Mouse (Mus musculus): Measurements from ENCODE around the gene Mxd3. TPM values are rescaled to one million over a fixed set of nuclear protein-coding genes. Genes with fewer than 3 reads are reported as not detected.

Gene Mxd3
- polyA plus RNA-seq, 1 experiment from 2014 or later = 40.9 TPM

DNA sequence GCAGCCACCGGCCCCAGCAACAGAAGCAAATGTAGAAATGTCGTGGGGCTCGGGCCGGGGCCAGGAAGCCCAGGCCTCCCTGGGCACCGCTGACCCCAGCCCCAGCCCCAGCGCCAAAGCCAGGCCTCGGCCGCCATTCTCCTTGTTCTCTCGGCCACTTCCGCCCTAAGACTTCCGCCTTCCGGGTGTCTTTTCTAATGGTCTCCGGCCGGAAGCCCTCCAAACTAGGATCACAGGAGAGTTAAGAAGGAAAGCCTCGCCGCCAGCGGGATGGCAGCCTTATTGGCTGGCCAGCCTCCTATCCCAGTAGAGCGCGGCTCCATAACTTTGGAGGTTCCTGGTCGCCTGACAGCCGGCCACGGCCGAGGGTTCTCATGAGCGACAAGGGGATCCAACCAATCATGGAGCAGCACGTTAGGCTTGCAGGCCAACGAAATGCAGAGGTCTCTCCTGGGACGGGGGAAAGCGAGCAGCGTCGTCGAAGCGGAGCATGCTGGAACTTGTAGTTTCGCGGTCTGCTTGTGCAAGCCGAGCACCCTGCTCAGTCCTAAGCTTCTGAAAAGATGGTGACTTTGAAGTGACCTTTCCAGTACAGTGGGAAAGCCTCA lies 32.9 kb upstream of the Mxd3 start, which contains the start of gene Lman2:
TSS of gene Lman2 (minus strand) at position 331 of the 608 bp plus-strand sequence.
- peak; percentile 98 for ATAC-seq (ENCODE audit: insufficient number of reproducible peaks, low FRiP score, low TSS enrichment, low read depth)
- Histone ChIP-seq H3K9me3 (replicated peaks) (no peaks in the 10 kb centered on the region), H3K9ac (peak within 1 kb of the TSS; percentile 91), H3K36me3 (peaks cover 31% of the 10 kb centered on the region), H3K27ac (replicated peaks) (peak within 1 kb of the TSS; percentile 97), H3K27me3 (0 out of 2 replicates have a peak, but pooled peaks cover 7% of the 10 kb centered on the region), H3K4me2 (replicated peaks) (peak within 1 kb of the TSS; percentile 67), H3K4me1 (peaks cover 18% of the 10 kb centered on the region), H3K4me3 (replicated peaks) (peak within 1 kb of the TSS; percentile 99)
- WGBS = under 1% methylated on average over 35 of the region's 35 CpGs

- H3K4me2 ChIP-seq (replicated peaks) = peak overlapping the region; percentile 67
- H3K4me3 ChIP-seq (replicated peaks) = peak overlapping the region; percentile 99
- WGBS = 1% methylated on average over 32 of the region's 32 CpGs
- no peaks in the 10 kb centered on the region for H3K9me3 ChIP-seq (replicated peaks)
- H3K4me1 ChIP-seq = peaks cover 18% of the 10 kb centered on the region
- ATAC-seq (ENCODE audit: insufficient number of reproducible peaks, low FRiP score, low TSS enrichment, low read depth) = peak; percentile 17; the same call in 1 of the 2 replicates
- 0 out of 2 replicates have a peak, but pooled peaks cover 7% of the 10 kb centered on the region for H3K27me3 ChIP-seq
- H3K9ac ChIP-seq = peak overlapping the region; percentile 91
- peak overlapping the region; percentile 97 for H3K27ac ChIP-seq (replicated peaks)
- H3K36me3 ChIP-seq = peaks cover 36% of the 10 kb centered on the region
Observed at GRCm38 (mm10) chr13:55361974-55362452, 32.4 kb upstream of the Mxd3 start.

- peak overlapping the region; percentile 99 for H3K4me3 ChIP-seq (replicated peaks)
- H3K36me3 ChIP-seq = peaks cover 40% of the 10 kb centered on the region
- H3K9ac ChIP-seq = peak overlapping the region; percentile 2; the same call in 1 of the 2 replicates
- no peaks in the 10 kb centered on the region for H3K9me3 ChIP-seq (replicated peaks)
- H3K4me1 ChIP-seq = peaks cover 18% of the 10 kb centered on the region
- H3K27ac ChIP-seq (replicated peaks) = no peak overlapping the region
- H3K4me2 ChIP-seq (replicated peaks) = peak overlapping the region; percentile 67
- no peak for ATAC-seq (ENCODE audit: insufficient number of reproducible peaks, low FRiP score, low TSS enrichment, low read depth)
- H3K27me3 ChIP-seq = 0 out of 2 replicates have a peak, but pooled peaks cover 7% of the 10 kb centered on the region
Observed at GRCm38 (mm10) chr13:55361145-55361544, 31.5 kb upstream of the Mxd3 start.

DNA sequence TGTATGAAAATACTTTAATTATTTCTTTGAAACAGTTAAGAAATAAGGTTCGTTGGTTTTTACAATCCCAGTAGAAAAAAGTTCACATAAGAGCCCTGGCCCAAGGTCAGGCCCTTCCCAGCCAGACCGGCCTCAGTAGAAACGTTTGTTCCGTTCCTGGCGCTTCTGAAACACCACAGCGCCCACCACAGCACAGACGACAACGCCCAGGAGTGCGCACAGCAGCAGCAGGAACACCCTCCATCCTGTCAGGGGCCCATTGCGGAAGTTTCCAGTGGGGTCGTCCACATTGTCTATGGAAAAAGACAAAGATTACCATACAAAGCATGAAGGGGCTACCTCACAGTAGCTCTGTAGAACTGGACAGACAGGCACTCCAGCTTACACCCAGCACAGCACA lies 17.1 kb upstream of the Mxd3 start:
- WGBS = 88% methylated on average over 11 of the region's 11 CpGs
- Histone ChIP-seq H3K9me3 (replicated peaks) (no peaks in the 10 kb centered on the region), H3K4me1 (no peaks in the 10 kb centered on the region), H3K9ac (no peak overlapping the region), H3K4me2 (replicated peaks) (no peak overlapping the region), H3K4me3 (replicated peaks) (no peak overlapping the region), H3K36me3 (peaks cover 79% of the 10 kb centered on the region), H3K27ac (replicated peaks) (no peak overlapping the region), H3K27me3 (no peaks in the 10 kb centered on the region)
- ATAC-seq (ENCODE audit: insufficient number of reproducible peaks, low FRiP score, low TSS enrichment, low read depth) = no peak

DNA sequence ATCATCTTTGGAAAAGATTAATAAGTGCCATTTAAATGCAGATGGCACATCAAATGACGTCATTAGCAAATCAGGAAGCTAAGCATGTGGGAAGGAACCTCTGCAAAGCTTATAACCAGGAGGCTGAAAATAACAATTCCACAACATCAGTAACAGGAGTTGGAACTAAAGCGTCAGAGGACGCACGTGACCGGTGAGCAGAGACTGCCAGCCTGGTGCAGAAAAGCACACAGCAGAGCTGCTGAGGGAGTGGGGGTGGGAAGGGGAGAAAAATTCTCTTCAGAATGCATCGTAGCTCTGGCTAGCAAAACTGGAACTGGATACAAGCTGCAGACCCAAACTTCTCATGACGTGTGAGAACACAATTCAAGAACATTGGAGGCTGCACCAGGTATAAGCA lies 14.7 kb upstream of the Mxd3 start:
- Histone ChIP-seq H3K27ac (replicated peaks) (no peak overlapping the region), H3K36me3 (peaks cover 57% of the 10 kb centered on the region), H3K9me3 (replicated peaks) (no peaks in the 10 kb centered on the region), H3K4me3 (replicated peaks) (no peak overlapping the region), H3K4me1 (no peaks in the 10 kb centered on the region), H3K4me2 (replicated peaks) (no peak overlapping the region), H3K27me3 (no peaks in the 10 kb centered on the region), H3K9ac (no peak overlapping the region)
- WGBS = 84% methylated on average over 7 of the region's 7 CpGs
- no peak for ATAC-seq (ENCODE audit: insufficient number of reproducible peaks, low FRiP score, low TSS enrichment, low read depth)

DNA sequence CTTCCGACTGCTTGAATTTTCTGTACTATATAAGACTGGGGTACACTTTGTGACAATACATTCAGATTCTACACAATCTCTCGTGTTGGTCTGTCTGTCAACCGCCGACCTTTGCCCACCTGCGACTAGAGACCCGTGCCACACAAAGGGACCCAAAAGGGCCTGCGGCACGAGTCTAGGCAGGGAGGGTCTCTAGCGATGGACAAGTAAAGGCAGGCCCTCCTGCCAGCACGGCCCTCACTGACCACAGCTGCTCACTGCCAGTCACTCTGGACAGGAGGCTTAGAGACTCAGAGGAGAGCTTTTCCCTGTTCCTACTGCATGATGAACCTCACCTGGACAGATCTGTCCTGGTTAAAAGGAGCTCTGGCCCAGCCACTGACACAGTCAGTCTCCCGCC lies 12.8 kb upstream of the Mxd3 start:
- no peaks in the 10 kb centered on the region for H3K9me3 ChIP-seq (replicated peaks)
- ATAC-seq (ENCODE audit: insufficient number of reproducible peaks, low FRiP score, low TSS enrichment, low read depth) = no peak
- H3K27me3 ChIP-seq = no peaks in the 10 kb centered on the region
- H3K36me3 ChIP-seq = peaks cover 40% of the 10 kb centered on the region
- no peaks in the 10 kb centered on the region for H3K4me1 ChIP-seq
- no peak overlapping the region for H3K27ac ChIP-seq (replicated peaks)
- 39% methylated on average over 11 of the region's 11 CpGs for WGBS
- H3K4me3 ChIP-seq (replicated peaks) = no peak overlapping the region
- no peak overlapping the region for H3K4me2 ChIP-seq (replicated peaks)
- no peak overlapping the region for H3K9ac ChIP-seq

DNA sequence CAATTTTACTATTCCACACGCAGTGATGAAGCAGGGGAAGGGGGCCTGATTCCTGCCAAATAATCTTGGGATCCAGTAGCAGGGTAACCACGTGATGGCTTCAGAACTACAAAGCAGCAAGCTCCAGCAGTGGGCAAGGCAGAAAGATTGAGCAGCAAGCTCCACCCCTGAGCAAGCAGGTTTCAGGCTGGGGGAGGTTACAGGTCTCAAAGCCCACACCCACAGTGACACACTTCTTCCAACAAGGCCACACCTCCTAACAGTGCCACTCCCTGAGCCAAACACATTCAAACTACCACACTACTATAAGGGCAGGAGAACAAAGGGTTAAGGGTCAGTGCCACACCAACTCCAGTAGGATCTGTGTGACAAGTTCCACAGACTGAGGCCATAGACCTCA lies 9.6 kb upstream of the Mxd3 start:
- no peak for ATAC-seq (ENCODE audit: insufficient number of reproducible peaks, low FRiP score, low TSS enrichment, low read depth)
- no peak overlapping the region for H3K9ac ChIP-seq
- H3K4me2 ChIP-seq (replicated peaks) = no peak overlapping the region
- no peaks in the 10 kb centered on the region for H3K4me1 ChIP-seq
- no peaks in the 10 kb centered on the region for H3K27me3 ChIP-seq
- 31% methylated on average over 2 of the region's 2 CpGs for WGBS
- no peak overlapping the region for H3K4me3 ChIP-seq (replicated peaks)
- no peak overlapping the region for H3K27ac ChIP-seq (replicated peaks)
- no peaks in the 10 kb centered on the region for H3K9me3 ChIP-seq (replicated peaks)
- peaks cover 8% of the 10 kb centered on the region for H3K36me3 ChIP-seq

DNA sequence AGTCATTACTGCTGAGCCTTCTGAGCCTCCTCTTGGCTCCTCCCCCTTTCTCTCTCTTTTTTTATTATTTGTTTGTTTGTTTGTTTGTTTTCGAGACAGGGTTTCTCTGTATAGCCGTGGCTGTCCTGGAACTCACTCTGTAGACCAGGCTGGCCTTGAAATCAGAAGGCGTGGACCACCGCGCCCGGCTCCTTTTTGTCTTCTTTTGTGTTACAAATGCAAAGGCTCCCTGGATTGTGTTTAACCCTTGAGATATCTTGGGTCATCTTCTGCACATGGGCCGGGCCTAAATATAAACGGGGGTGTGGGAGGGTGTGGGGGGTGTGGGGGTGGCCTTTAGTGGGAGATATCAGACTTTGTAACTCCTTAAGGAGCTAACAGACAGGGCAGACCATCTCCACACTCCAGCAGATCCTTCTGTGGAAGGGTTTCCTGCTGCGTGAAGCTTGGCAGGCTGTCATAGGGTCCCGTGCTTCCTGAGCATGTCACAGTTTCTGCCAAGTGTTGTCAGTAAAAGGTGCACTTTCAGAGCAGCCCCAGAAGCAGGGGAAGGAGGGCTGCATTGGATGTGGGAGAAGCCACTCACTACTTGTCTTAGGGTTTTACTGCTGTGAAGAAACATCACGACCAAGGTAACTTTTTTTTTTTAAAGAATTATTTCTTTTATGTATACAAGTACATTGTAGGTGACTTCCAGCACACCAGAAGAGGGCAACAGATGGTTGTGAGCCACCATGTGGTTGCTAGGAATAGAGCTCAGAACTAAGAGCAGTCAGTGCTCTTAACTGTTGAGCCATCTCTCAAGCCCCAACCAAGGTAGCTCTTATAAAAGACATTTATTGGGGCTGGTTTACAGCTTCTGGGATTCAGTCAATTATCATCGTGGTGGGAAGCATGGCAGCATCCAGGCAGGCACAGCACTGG lies 8.8 kb upstream of the Mxd3 start:
- no peak overlapping the region for H3K4me2 ChIP-seq (replicated peaks)
- no peak overlapping the region for H3K9ac ChIP-seq
- no peaks in the 10 kb centered on the region for H3K4me1 ChIP-seq
- no peaks in the 10 kb centered on the region for H3K36me3 ChIP-seq
- no peak for ATAC-seq (ENCODE audit: insufficient number of reproducible peaks, low FRiP score, low TSS enrichment, low read depth)
- H3K27me3 ChIP-seq = no peaks in the 10 kb centered on the region
- H3K9me3 ChIP-seq (replicated peaks) = no peaks in the 10 kb centered on the region
- no peak overlapping the region for H3K4me3 ChIP-seq (replicated peaks)
- 72% methylated on average over 12 of the region's 12 CpGs for WGBS
- H3K27ac ChIP-seq (replicated peaks) = no peak overlapping the region

- WGBS = 56% methylated on average over 10 of the region's 10 CpGs
- H3K4me1 ChIP-seq = no peaks in the 10 kb centered on the region
- no peaks in the 10 kb centered on the region for H3K36me3 ChIP-seq
- no peaks in the 10 kb centered on the region for H3K9me3 ChIP-seq (replicated peaks)
- H3K27ac ChIP-seq (replicated peaks) = no peak overlapping the region
- no peak overlapping the region for H3K4me2 ChIP-seq (replicated peaks)
- H3K9ac ChIP-seq = no peak overlapping the region
- H3K27me3 ChIP-seq = no peaks in the 10 kb centered on the region
- ATAC-seq (ENCODE audit: insufficient number of reproducible peaks, low FRiP score, low TSS enrichment, low read depth) = no peak
- no peak overlapping the region for H3K4me3 ChIP-seq (replicated peaks)
Observed at GRCm38 (mm10) chr13:55337341-55337975, 7.8 kb upstream of the Mxd3 start.

GRCm38 (mm10) chr13:55335701-55336100 lies 6.1 kb upstream of the Mxd3 start:
- Histone ChIP-seq H3K27me3 (no peaks in the 10 kb centered on the region), H3K4me2 (replicated peaks) (no peak overlapping the region), H3K27ac (replicated peaks) (no peak overlapping the region), H3K9ac (no peak overlapping the region), H3K4me3 (replicated peaks) (no peak overlapping the region), H3K4me1 (peaks cover 4% of the 10 kb centered on the region), H3K9me3 (replicated peaks) (no peaks in the 10 kb centered on the region), H3K36me3 (no peaks in the 10 kb centered on the region)
- 77% methylated on average over 4 of the region's 4 CpGs for WGBS
- no peak for ATAC-seq (ENCODE audit: insufficient number of reproducible peaks, low FRiP score, low TSS enrichment, low read depth)

GRCm38 (mm10) chr13:55332331-55332730 lies 2.7 kb upstream of the Mxd3 start:
- ATAC-seq (ENCODE audit: insufficient number of reproducible peaks, low FRiP score, low TSS enrichment, low read depth) = no peak
- no peaks in the 10 kb centered on the region for H3K36me3 ChIP-seq
- WGBS = 76% methylated on average over 3 of the region's 3 CpGs
- no peak overlapping the region for H3K27ac ChIP-seq (replicated peaks)
- H3K9ac ChIP-seq = no peak overlapping the region
- H3K9me3 ChIP-seq (replicated peaks) = no peaks in the 10 kb centered on the region
- no peak overlapping the region for H3K4me2 ChIP-seq (replicated peaks)
- peaks cover 31% of the 10 kb centered on the region for H3K4me1 ChIP-seq
- no peaks in the 10 kb centered on the region for H3K27me3 ChIP-seq
- no peak overlapping the region for H3K4me3 ChIP-seq (replicated peaks)

All from embryonic facial prominence, embryonic 15.5 days (tissue).